Mouse (Mus musculus) layer of hippocampus, adult 18-20 months (tissue): ENCODE data around the gene Slc7a4. TPM values are rescaled to one million over a fixed set of nuclear protein-coding genes. Genes with fewer than 3 reads are reported as not detected.
"Not testable (repeated sequence)": the region's sequence is repeated elsewhere in the genome, so short reads cannot be mapped to it uniquely, and the experiment has no call there.

ENCODE experiments used
- DNase-seq, 2 experiments: peaks; one replicate each; pipeline ENCODE4 v3.0.0; 2022; ENCODE audit warnings: low spot score in 2 of 2
- total RNA-seq, 2 experiments: library from RNA; stranded (reverse); gene quantifications; 2 replicates each; pipeline ENCODE4 v1.2.3; 2021

Slc7a4 gene
- total RNA-seq, 2 experiments from 2014 or later = 86.1 to 99.5 TPM

- no peak for DNase-seq
Measured at GRCm38 (mm10) chr16:17563580-17563979, 19.4 kb downstream of the Slc7a4 start.

DNA sequence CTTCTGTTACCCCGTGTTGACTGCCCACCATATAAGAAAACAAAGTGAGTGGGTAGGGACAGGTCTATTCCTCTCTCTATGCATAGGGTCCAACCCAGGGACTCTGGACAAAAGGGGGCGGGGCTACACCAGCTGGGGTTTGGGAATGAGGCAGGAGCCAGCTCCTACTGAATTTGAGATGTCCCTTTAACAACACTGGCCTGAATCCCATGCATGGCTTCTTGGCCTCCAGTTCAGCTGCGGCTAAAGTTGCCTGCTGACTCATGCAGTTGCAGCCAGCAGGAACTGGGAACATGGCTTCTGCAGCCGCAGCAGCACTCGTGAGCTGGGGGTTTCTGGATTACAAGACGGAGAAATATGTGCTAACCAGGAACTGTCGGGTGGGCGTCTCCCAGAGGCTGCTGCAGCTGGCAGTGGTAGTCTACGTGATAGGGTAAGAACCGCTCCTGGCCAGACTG, 21.2 kb downstream of the Slc7a4 start, which contains the start of gene P2rx6:
P2rx6 (plus strand) TSS at position 135 of the 458 bp plus-strand sequence.
- no peak for DNase-seq

GRCm38 (mm10) chr16:17561128-17561750, 21.8 kb downstream of the Slc7a4 start, which contains the start of gene Lrrc74b:
TSS of gene Lrrc74b (minus strand) at chr16:17561247.
- DNase-seq = no peak

DNA sequence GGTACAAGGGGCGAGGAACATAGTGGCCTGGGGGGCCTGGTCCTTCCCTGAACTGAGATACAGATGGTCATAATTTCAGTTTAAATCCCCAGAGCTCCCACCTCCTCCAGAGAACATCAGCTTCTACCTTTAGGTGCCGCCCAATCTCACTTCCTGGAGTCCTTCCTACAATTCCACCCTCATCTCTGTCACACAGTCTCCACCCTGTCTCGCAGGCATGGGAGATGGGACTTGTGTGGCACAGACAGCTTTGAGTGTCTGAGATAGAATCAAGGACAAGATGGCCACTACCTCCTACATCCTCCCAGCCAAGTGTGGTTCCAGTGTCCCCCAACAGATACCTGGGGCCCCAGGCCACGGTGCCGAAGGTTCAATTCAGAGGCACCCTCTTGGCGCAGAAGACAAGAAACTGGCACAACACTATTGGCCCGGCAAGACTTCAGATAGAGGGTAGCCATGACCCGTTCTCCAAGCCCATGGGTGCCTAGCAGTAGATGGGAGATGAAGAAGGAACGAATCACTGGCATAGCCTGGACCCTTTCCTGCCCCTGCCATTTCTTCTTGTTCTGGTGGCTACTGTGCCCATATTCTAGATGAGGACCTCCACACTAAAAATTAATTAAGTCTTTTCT, 23.5 kb downstream of the Slc7a4 start:
- DNase-seq = no peak

- DNase-seq = no peak
Measured at GRCm38 (mm10) chr16:17558811-17559210, 24.2 kb downstream of the Slc7a4 start.

DNA sequence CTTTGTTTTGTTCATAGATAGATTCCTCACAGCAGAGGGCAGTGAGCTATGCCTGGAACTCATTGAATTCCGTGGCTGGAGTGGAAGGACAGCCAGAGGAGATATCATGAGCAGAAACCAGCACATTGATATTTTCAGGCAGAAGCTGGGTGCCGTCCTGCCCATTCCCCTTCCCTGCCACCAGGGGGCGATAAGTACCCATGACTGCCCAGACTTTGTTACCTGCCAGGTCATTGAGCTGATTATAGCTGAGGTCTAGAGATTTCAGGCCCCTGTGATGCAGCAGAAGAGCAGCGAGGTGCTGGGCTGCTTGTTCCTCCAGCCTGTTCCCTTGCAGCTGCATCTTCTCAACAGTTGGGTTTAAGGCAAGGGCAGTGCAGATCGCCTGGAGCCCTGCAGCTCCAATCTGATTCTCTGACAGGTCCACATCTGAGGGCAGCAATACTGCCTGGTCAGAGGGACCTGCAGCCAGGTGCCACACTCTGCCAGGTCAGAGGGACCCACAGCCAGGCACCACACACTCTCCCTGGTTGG, 25.0 kb downstream of the Slc7a4 start:
- peak; percentile 72 to 89 for DNase-seq

DNA sequence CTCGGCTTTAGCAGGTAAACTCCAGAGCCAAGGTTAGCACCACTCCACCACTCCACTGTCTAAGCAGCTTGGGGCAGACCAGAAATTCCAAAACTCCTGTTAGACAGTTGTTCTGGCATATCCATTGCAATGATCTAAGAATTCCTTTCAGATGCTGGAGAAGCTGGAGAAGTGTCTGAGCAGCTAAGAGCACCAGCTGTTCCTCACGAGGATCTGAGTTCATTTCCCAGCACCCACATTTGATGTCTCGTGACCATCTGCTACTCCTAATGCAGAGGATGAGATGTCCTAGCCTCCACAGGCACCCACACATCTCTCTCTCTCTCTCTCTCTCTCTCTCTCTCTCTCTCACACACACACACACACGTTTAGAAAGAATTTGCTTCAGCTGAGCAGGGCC, 26.1 kb downstream of the Slc7a4 start:
- no peak for DNase-seq

DNA sequence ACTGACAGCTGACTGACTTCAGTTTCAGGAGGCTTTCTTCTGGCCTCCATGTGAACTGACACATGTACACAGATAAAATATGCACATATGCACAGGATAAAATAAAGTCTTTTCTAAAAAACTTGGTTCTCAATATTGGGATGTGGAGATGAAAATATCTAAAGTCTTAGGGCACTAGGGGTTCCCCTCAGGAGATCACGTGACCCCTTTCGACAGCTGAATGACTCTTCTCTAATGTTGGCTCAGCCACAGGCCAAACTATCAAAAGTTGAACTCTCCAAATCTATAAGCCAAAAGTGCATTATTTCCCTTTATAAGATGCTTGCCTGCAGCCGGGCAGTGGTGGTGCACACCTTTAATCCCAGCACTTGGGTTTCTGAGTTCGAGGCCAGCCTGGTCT, 26.8 kb downstream of the Slc7a4 start:
- DNase-seq = no peak

- DNase-seq = not testable (repeated sequence)
Measured at GRCm38 (mm10) chr16:17554702-17555101, 28.3 kb downstream of the Slc7a4 start.

- no peak for DNase-seq
Measured at GRCm38 (mm10) chr16:17553910-17554685, 28.9 kb downstream of the Slc7a4 start.

DNA sequence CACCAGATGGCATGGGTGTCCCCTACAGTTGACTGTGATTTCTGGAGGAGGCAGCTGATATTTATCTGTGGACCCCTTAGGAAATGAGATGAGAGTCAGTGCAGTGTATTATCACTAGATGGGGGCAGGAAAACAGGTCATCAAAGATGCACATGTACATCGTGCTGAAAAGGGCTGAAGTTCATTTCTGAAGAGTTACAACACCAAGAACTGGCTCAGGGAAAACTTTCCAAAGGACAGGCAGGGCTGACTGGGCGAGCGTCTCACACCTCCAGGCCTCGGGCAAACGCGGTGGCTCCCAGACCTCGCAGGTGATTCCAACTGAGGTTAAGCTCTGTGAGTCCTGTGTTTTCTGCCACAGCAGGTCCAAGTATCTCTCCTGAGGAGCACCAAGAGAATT, 30.2 kb downstream of the Slc7a4 start:
- DNase-seq = no peak

DNA sequence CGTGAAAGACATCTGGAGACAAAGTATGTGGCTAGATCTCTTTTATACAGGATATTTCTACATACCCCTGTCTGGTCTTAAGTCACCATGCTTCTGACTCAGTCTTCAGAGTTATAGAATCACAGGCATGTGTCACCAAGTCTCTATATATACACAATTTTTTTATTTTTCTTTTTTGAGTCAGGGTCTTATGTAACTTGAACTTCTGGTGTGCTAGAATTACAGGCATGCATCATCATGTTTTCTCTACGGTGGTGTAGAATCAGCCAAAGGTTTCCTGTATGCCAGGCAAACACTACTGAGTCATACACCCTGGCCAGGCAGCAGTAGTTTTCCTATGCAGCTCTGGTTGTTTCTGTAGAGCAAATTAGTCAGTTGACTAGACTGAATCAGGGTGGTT, 40.4 kb downstream of the Slc7a4 start:
- no peak for DNase-seq

GRCm38 (mm10) chr16:17536584-17536983, 46.4 kb downstream of the Slc7a4 start:
- no peak for DNase-seq

GRCm38 (mm10) chr16:17532676-17533329, 50.2 kb downstream of the Slc7a4 start:
- no peak for DNase-seq

GRCm38 (mm10) chr16:17532271-17532670, 50.7 kb downstream of the Slc7a4 start:
- DNase-seq = no peak

DNA sequence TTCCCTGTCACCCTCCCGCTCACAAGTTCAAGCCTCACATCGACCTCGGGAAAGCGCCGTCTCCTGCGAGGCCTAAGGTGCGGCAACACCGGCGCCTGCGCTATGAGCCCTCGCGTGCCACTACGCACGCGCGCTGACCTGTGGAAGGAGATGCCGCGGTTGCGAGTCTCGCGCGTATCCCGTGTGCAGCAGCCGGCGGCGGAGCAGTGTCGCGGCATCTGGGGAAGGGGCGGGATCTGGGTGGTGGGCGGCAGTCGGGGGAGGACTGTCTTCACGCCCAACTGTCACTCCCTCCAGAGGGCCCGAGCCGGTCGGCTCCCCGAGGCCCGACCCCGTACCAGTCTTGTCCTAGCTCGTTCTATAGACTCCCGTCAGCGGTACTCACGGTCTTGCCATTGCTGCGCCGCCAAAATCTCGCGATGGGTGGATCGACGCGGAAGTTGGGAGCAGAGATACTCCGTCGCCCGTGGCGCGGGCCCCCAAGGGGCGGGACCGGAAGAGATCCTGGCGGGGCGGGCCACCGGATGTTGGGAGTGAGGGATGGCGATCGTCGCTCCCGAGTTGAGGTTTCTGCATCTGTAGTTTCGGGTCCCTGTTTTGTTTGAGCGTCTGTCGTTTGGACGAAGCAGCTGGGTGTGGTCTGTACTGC, 52.2 kb downstream of the Slc7a4 start, which contains the start of gene Thap7:
Thap7 (minus strand) TSS at position 497 of the 649 bp plus-strand sequence.
- DNase-seq = peak; percentile 95 to 96

DNA sequence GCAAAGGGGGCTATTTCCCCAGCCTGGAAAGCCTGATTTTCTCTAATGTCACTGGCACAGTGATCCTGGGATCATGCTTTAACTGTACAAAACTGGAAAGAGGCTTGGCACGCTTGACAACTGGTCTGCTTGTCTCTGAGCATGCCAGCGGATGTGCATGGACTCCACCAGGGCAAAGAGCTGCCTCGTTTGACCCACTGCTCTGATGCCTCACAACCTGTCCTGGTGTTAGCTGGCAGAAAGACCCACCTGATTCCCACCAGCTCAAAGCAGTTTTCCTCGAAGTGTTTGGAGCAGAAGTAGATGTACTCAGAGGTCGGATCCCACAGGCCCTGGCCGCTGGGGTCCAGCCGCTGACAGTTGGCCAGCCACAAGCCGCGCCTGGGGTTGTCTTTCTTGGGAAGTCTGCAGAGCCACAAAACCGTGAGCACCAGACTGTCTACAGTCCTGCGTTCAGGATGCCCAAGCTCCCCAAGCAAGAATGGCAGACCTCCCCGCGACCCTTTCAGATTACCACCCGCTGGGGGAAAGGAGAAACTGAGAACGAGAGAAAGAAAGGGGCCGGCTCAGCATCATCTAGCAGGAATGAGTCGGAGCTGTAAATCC, 52.9 kb downstream of the Slc7a4 start:
- DNase-seq = peak in 1 of 2 experiments; percentile 28

- DNase-seq = no peak
Measured at GRCm38 (mm10) chr16:17528276-17528675, 54.7 kb downstream of the Slc7a4 start.

DNA sequence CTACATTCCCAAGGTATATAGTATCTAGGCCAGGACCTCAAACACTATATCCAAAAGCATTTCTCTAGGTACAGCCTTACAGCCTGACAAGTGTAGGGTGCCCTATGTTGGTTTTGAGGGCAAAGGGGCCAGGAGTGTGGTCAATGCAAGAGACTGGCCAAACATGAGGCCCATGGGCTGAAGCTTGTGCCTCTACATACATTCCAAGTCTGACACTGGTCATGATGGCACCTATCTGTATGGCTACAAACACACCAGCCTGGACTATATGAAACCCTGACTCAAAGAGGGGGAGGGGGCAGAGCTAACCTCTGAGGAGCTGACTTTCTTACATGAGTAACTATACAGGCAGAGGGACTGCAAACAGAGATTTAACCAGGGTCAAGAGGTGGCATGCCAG, 55.4 kb downstream of the Slc7a4 start:
- DNase-seq = no peak

GRCm38 (mm10) chr16:17526223-17526622, 56.8 kb downstream of the Slc7a4 start:
- no peak for DNase-seq
